Mouse (Mus musculus): ENCODE data around the gene Gemin5. TPM values are rescaled to one million over a fixed set of nuclear protein-coding genes. Genes with fewer than 3 reads are reported as not detected.
"Not testable (repeated sequence)": the region's sequence is repeated elsewhere in the genome, so short reads cannot be mapped to it uniquely, and the experiment has no call there.

Gene Gemin5
- polyA plus RNA-seq, 1 experiment = 18.7 TPM

- Histone ChIP-seq H3K4me2 (ENCODE audit: low read depth) (peak overlapping the region; percentile 87), H3K36me3 (ENCODE audit: control insufficient read depth, insufficient read depth) (no peaks in the 10 kb centered on the region), H3K27me3 (ENCODE audit: control insufficient read depth, insufficient read depth, insufficient read length) (no peaks in the 10 kb centered on the region), H3ac (ENCODE audit: control insufficient read depth, insufficient read length) (peak overlapping the region; percentile 33), H3K79me2 (ENCODE audit: control insufficient read depth, insufficient read depth) (peaks cover 36% of the 10 kb centered on the region), H3K4me3 (peak overlapping the region; percentile 97)
- TF ChIP-seq POLR2AphosphoS2 (IDR thresholded peaks at IDR 0.05; ENCODE audit: insufficient read length, low read depth) (no peak), SRF (IDR thresholded peaks at IDR 0.05; ENCODE audit: control insufficient read depth, insufficient read length, low read depth) (no peak), POLR2A (IDR thresholded peaks at IDR 0.05; ENCODE audit: insufficient read length, low read depth) (no peak)
Measured at GRCm38 (mm10) chr11:58103344-58103653, 65.0 kb downstream of the Gemin5 start.

- Histone ChIP-seq H3K36me3 (ENCODE audit: control insufficient read depth, insufficient read depth) (no peaks in the 10 kb centered on the region), H3ac (ENCODE audit: control insufficient read depth, insufficient read length) (peak overlapping the region; percentile 33), H3K79me2 (ENCODE audit: control insufficient read depth, insufficient read depth) (peaks cover 30% of the 10 kb centered on the region), H3K4me2 (ENCODE audit: low read depth) (peak overlapping the region; percentile 87), H3K27me3 (ENCODE audit: control insufficient read depth, insufficient read depth, insufficient read length) (no peaks in the 10 kb centered on the region), H3K4me3 (peak overlapping the region; percentile 97)
- TF ChIP-seq MAX (IDR thresholded peaks at IDR 0.05; ENCODE audit: low read depth) = no peak
- no peak for TF ChIP-seq REST (IDR thresholded peaks at IDR 0.05; ENCODE audit: insufficient read depth, insufficient read length)
- no peak for TF ChIP-seq TCF3 (IDR thresholded peaks at IDR 0.05; ENCODE audit: insufficient read length, low read depth)
- TF ChIP-seq CEBPB (IDR thresholded peaks at IDR 0.05; ENCODE audit: insufficient read depth, poor library complexity, severe bottlenecking) = no peak
- TF ChIP-seq MYOD1 (IDR thresholded peaks at IDR 0.05; ENCODE audit: control insufficient read depth in 1 of 3, insufficient read length in 2 of 3, low read depth in 2 of 3) = no peak
- no peak for TF ChIP-seq TCF12 (IDR thresholded peaks at IDR 0.05; ENCODE audit: insufficient read depth, poor library complexity, severe bottlenecking)
- no peak for TF ChIP-seq E2F4 (IDR thresholded peaks at IDR 0.05; ENCODE audit: insufficient read depth)
- TF ChIP-seq MYOG (IDR thresholded peaks at IDR 0.05; ENCODE audit: control insufficient read depth in 1 of 3, insufficient read depth in 1 of 3, insufficient read length in 2 of 3, low read depth in 2 of 3) = no peak
- TF ChIP-seq POLR2AphosphoS2 (IDR thresholded peaks at IDR 0.05; ENCODE audit: insufficient read length, low read depth) = no peak
- no peak for TF ChIP-seq SRF (IDR thresholded peaks at IDR 0.05; ENCODE audit: control insufficient read depth, insufficient read length, low read depth)
- no peak for TF ChIP-seq USF1 (IDR thresholded peaks at IDR 0.05; ENCODE audit: low read depth)
- no peak for TF ChIP-seq POLR2A (IDR thresholded peaks at IDR 0.05; ENCODE audit: insufficient read length, low read depth)
Measured at GRCm38 (mm10) chr11:58102581-58103343, 65.6 kb downstream of the Gemin5 start.

GRCm38 (mm10) chr11:58102146-58102545 is 66.2 kb downstream of the Gemin5 start:
- peaks cover 24% of the 10 kb centered on the region for H3K79me2 ChIP-seq (ENCODE audit: control insufficient read depth, insufficient read depth)
- TF ChIP-seq POLR2A (IDR thresholded peaks at IDR 0.05; ENCODE audit: insufficient read length, low read depth) = no peak
- no peak for TF ChIP-seq SRF (IDR thresholded peaks at IDR 0.05; ENCODE audit: control insufficient read depth, insufficient read length, low read depth)
- TF ChIP-seq TCF12 (IDR thresholded peaks at IDR 0.05; ENCODE audit: insufficient read depth, poor library complexity, severe bottlenecking) = no peak
- TF ChIP-seq TCF3 (IDR thresholded peaks at IDR 0.05; ENCODE audit: insufficient read length, low read depth) = no peak
- TF ChIP-seq REST (IDR thresholded peaks at IDR 0.05; ENCODE audit: insufficient read depth, insufficient read length) = no peak
- TF ChIP-seq E2F4 (IDR thresholded peaks at IDR 0.05; ENCODE audit: insufficient read depth) = no peak
- TF ChIP-seq POLR2AphosphoS2 (IDR thresholded peaks at IDR 0.05; ENCODE audit: insufficient read length, low read depth) = no peak
- TF ChIP-seq MYOG (IDR thresholded peaks at IDR 0.05; ENCODE audit: control insufficient read depth in 1 of 3, insufficient read depth in 1 of 3, insufficient read length in 2 of 3, low read depth in 2 of 3) = no peak
- no peak for TF ChIP-seq CEBPB (IDR thresholded peaks at IDR 0.05; ENCODE audit: insufficient read depth, poor library complexity, severe bottlenecking)
- TF ChIP-seq MAX (IDR thresholded peaks at IDR 0.05; ENCODE audit: low read depth) = no peak
- TF ChIP-seq USF1 (IDR thresholded peaks at IDR 0.05; ENCODE audit: low read depth) = no peak
- no peak for TF ChIP-seq MYOD1 (IDR thresholded peaks at IDR 0.05; ENCODE audit: control insufficient read depth in 1 of 3, insufficient read length in 2 of 3, low read depth in 2 of 3)

GRCm38 (mm10) chr11:58101194-58101720 is 67.1 kb downstream of the Gemin5 start:
- Histone ChIP-seq H3K4me3 (no peak overlapping the region), H3K27me3 (ENCODE audit: control insufficient read depth, insufficient read depth, insufficient read length) (no peaks in the 10 kb centered on the region), H3K79me2 (ENCODE audit: control insufficient read depth, insufficient read depth) (peaks cover 22% of the 10 kb centered on the region), H3K4me2 (ENCODE audit: low read depth) (no peak overlapping the region), H3K36me3 (ENCODE audit: control insufficient read depth, insufficient read depth) (no peaks in the 10 kb centered on the region), H3ac (ENCODE audit: control insufficient read depth, insufficient read length) (no peak overlapping the region)
- no peak for TF ChIP-seq CEBPB (IDR thresholded peaks at IDR 0.05; ENCODE audit: insufficient read depth, poor library complexity, severe bottlenecking)
- no peak for TF ChIP-seq MAX (IDR thresholded peaks at IDR 0.05; ENCODE audit: low read depth)
- no peak for TF ChIP-seq POLR2A (IDR thresholded peaks at IDR 0.05; ENCODE audit: insufficient read length, low read depth)
- TF ChIP-seq SRF (IDR thresholded peaks at IDR 0.05; ENCODE audit: control insufficient read depth, insufficient read length, low read depth) = no peak
- TF ChIP-seq TCF3 (IDR thresholded peaks at IDR 0.05; ENCODE audit: insufficient read length, low read depth) = no peak
- no peak for TF ChIP-seq MYOD1 (IDR thresholded peaks at IDR 0.05; ENCODE audit: control insufficient read depth in 1 of 3, insufficient read length in 2 of 3, low read depth in 2 of 3)

More at GRCm38 (mm10) chr11:58102146-58102545, 66.2 kb downstream of the Gemin5 start:
- no peak overlapping the region for H3K4me3 ChIP-seq
- H3K27me3 ChIP-seq (ENCODE audit: control insufficient read depth, insufficient read depth, insufficient read length) = no peaks in the 10 kb centered on the region
- no peaks in the 10 kb centered on the region for H3K36me3 ChIP-seq (ENCODE audit: control insufficient read depth, insufficient read depth)
- H3ac ChIP-seq (ENCODE audit: control insufficient read depth, insufficient read length) = no peak overlapping the region
- H3K4me2 ChIP-seq (ENCODE audit: low read depth) = no peak overlapping the region

GRCm38 (mm10) chr11:58100006-58100405 is 68.3 kb downstream of the Gemin5 start:
- Histone ChIP-seq H3K36me3 (ENCODE audit: control insufficient read depth, insufficient read depth) (no peaks in the 10 kb centered on the region), H3K27me3 (ENCODE audit: control insufficient read depth, insufficient read depth, insufficient read length) (no peaks in the 10 kb centered on the region), H3ac (ENCODE audit: control insufficient read depth, insufficient read length) (no peak overlapping the region), H3K4me2 (ENCODE audit: low read depth) (no peak overlapping the region), H3K79me2 (ENCODE audit: control insufficient read depth, insufficient read depth) (peaks cover 9% of the 10 kb centered on the region), H3K4me3 (no peak overlapping the region)
- TF ChIP-seq SRF (IDR thresholded peaks at IDR 0.05; ENCODE audit: control insufficient read depth, insufficient read length, low read depth) (no peak), TCF3 (IDR thresholded peaks at IDR 0.05; ENCODE audit: insufficient read length, low read depth) (no peak), CEBPB (IDR thresholded peaks at IDR 0.05; ENCODE audit: insufficient read depth, poor library complexity, severe bottlenecking) (no peak), MYOD1 (IDR thresholded peaks at IDR 0.05; ENCODE audit: control insufficient read depth in 1 of 3, insufficient read length in 2 of 3, low read depth in 2 of 3) (no peak), TCF12 (IDR thresholded peaks at IDR 0.05; ENCODE audit: insufficient read depth, poor library complexity, severe bottlenecking) (no peak), REST (IDR thresholded peaks at IDR 0.05; ENCODE audit: insufficient read depth, insufficient read length) (no peak), E2F4 (IDR thresholded peaks at IDR 0.05; ENCODE audit: insufficient read depth) (no peak), POLR2AphosphoS2 (IDR thresholded peaks at IDR 0.05; ENCODE audit: insufficient read length, low read depth) (no peak), MYOG (IDR thresholded peaks at IDR 0.05; ENCODE audit: control insufficient read depth in 1 of 3, insufficient read depth in 1 of 3, insufficient read length in 2 of 3, low read depth in 2 of 3) (no peak), MAX (IDR thresholded peaks at IDR 0.05; ENCODE audit: low read depth) (no peak), USF1 (IDR thresholded peaks at IDR 0.05; ENCODE audit: low read depth) (no peak), POLR2A (IDR thresholded peaks at IDR 0.05; ENCODE audit: insufficient read length, low read depth) (no peak)

GRCm38 (mm10) chr11:58098366-58098720 is 70.0 kb downstream of the Gemin5 start:
- H3K4me2 ChIP-seq (ENCODE audit: low read depth); H3ac ChIP-seq (ENCODE audit: control insufficient read depth, insufficient read length); H3K27me3 ChIP-seq (ENCODE audit: control insufficient read depth, insufficient read depth, insufficient read length); H3K79me2 ChIP-seq (ENCODE audit: control insufficient read depth, insufficient read depth); H3K4me3 ChIP-seq; H3K36me3 ChIP-seq (ENCODE audit: control insufficient read depth, insufficient read depth): not testable (repeated sequence)
